Mouse (Mus musculus) T-cell, adult 2 months (primary cell): ENCODE measurements around the gene Olfr1234.

Source experiments
- DNase-seq: peaks from one replicate; pipeline ENCODE4 v3.0.0; 2022; ENCODE audit warnings: low spot score

Gene Olfr1234

DNA sequence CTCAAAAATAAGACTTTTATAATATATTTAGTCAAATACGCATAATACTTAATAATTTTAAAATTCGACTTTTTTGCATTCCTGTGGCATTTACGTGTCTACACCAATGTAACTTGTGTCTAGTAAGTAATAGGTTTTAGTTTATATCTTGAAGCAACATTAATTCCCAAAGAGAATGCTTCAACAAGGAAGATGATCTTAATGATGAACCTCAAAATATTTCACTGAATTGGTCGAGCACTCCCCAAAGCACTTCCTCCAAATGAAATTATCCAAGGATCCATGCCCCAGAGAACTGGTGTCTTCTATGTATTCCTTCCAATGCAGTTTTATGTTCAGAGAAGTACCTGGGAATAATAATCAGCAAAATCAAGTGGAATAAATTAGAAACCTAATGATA lies at the start of gene Olfr1234:
Gene Olfr1234, minus strand, starts transcription at position 101 of the 400 bp plus-strand sequence.
- no peak for DNase-seq

DNA sequence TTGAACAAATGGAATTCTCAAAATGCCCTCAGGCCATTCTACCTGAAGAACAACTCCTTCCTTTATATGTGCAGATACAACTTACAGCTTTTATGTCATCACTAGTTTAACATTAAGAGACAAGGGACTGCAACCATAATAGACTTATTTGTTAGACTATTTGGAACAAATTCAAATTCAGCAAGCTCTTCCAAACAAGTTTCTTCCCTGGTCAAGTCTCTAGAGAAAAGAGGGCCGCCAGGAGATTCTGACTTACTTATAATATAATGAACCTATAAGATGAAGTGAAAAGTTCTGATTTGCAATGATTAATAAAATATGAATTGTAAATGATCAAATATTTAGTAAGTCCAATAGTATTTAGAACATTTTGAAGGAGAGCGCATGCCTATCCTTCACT lies 44.9 kb upstream of the Olfr1234 start, which contains the start of gene Olfr1238:
Gene Olfr1238, minus strand, starts transcription at position 101 of the 400 bp plus-strand sequence.
- no peak for DNase-seq

DNA sequence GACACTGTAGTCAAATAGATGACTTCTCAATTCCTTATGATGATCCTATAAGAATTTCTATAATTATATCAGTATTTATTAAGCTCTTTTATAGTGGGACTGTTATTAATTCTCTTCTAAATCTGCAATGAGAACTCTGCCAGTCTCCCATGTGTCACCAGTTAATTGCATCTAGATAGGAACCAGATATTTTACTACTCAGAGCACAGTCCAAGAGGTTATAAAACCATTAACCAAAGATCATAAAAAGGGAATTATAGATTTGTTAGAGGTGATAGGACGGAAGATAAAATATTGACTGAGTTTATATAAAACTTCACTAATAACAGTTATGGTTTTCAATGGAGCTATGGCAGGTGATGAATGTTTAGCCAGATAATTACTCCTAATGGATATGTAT lies 36.2 kb upstream of the Olfr1234 start:
- DNase-seq = no peak

DNA sequence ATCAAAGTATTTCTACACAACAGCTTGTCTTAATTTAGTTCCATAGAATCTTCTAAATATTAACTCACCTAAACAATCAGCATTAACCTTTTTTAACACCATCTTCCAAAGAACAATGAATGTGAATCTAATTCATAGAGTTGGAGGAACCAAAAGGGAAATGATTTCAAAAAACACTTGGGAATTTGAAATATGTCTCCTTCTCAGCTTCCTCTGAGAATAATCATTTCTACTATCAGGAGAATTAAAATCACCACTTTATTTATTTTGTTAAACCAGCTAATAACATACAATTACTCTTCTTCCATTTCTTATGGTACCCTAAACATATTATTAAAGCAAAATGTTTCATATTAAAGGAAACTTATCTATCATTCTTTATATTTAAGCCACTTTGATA lies 22.4 kb downstream of the Olfr1234 start, which contains the start of gene Olfr1233:
Gene Olfr1233, minus strand, starts transcription at position 101 of the 400 bp plus-strand sequence.
- DNase-seq = no peak

DNA sequence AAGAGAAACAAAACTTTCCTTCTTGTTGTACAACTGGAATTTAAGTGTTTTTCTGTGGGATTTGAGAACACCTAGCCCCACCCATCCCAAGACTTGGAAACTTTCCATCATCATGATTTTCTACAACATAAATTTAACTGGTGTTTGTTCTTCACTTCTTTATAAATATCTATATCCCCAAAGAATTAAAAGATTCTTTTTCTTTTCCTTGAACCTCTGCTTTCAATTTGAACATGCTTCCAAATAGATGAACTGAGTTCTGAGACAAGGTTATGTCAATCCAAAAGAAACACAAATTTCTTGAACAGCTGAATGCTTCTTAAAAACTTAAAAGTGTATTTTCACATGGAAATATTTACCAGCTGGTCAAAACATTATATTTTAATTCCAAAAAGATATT lies 35.1 kb downstream of the Olfr1234 start, which contains the start of gene Olfr1232:
Gene Olfr1232, minus strand, starts transcription at position 101 of the 400 bp plus-strand sequence.
- DNase-seq = no peak
